Mouse (Mus musculus) regulatory T cell (primary cell): ENCODE results near the gene Mindy2.

Source experiments
- in situ Hi-C: fragments of 300-600 bp; cut with MboI, MseI; formaldehyde crosslinking; loops from one replicate; pipeline ENCODE4 v1.15.1; 2025; ENCODE audit warnings: high pct_unique_total_duplicates

Mindy2 gene

GRCm38 (mm10) chr9:70657013-70657967 is at the start of gene Mindy2:
Mindy2 (minus strand) TSS chr9:70657174.
- in situ Hi-C loops = no loop called here

GRCm38 (mm10) chr9:70706444-70706843 is 49.5 kb upstream of the Mindy2 start:
- in situ Hi-C loops = no loop called here

- in situ Hi-C loops = no loop called here
Observed at GRCm38 (mm10) chr9:70703597-70704203, 46.7 kb upstream of the Mindy2 start.

- in situ Hi-C loops = no loop called here
Observed at GRCm38 (mm10) chr9:70698090-70698489, 41.1 kb upstream of the Mindy2 start.

- in situ Hi-C loops = no loop called here
Observed at GRCm38 (mm10) chr9:70695723-70696122, 38.7 kb upstream of the Mindy2 start.

- in situ Hi-C loops = no loop called here
Observed at GRCm38 (mm10) chr9:70691772-70692693, 35.1 kb upstream of the Mindy2 start.

- in situ Hi-C loops = no loop called here
Observed at GRCm38 (mm10) chr9:70690579-70690978, 33.6 kb upstream of the Mindy2 start.

GRCm38 (mm10) chr9:70689926-70690325 is 33.0 kb upstream of the Mindy2 start:
- in situ Hi-C loops = no loop called here

GRCm38 (mm10) chr9:70688301-70688968 is 31.5 kb upstream of the Mindy2 start:
- in situ Hi-C loops = no loop called here

GRCm38 (mm10) chr9:70682202-70682601 is 25.2 kb upstream of the Mindy2 start:
- in situ Hi-C loops = no loop called here

- in situ Hi-C loops = no loop called here
Observed at GRCm38 (mm10) chr9:70679132-70680091, 22.4 kb upstream of the Mindy2 start.

- in situ Hi-C loops = no loop called here
Observed at GRCm38 (mm10) chr9:70678682-70679131, 21.7 kb upstream of the Mindy2 start, which contains the start of gene Adam10. Adam10 (plus strand) TSS chr9:70678997.

- in situ Hi-C loops = no loop called here
Observed at GRCm38 (mm10) chr9:70675961-70676360, 19.0 kb upstream of the Mindy2 start.

GRCm38 (mm10) chr9:70675117-70675516 is 18.1 kb upstream of the Mindy2 start:
- in situ Hi-C loops = no loop called here

- in situ Hi-C loops = no loop called here
Observed at GRCm38 (mm10) chr9:70673656-70674055, 16.7 kb upstream of the Mindy2 start.

GRCm38 (mm10) chr9:70671772-70672579 is 15.0 kb upstream of the Mindy2 start:
- in situ Hi-C loops = no loop called here

- in situ Hi-C loops = no loop called here
Observed at GRCm38 (mm10) chr9:70671278-70671677, 14.3 kb upstream of the Mindy2 start.

- in situ Hi-C loops = no loop called here
Observed at GRCm38 (mm10) chr9:70670381-70670780, 13.4 kb upstream of the Mindy2 start.

- in situ Hi-C loops = loop anchor here (10.0 kb wide), 1 partner anchor 406 kb away; no protein-coding TSS in a partner anchor
Observed at GRCm38 (mm10) chr9:70669197-70669596, 12.2 kb upstream of the Mindy2 start.
